Mouse (Mus musculus) large intestine, adult 2 months (tissue): ENCODE data around the gene Snd1. TPM values are rescaled to one million over a fixed set of nuclear protein-coding genes. Genes with fewer than 3 reads are reported as not detected.

Experiments used
- DNase-seq: peaks from one replicate; pipeline ENCODE4 v3.0.0-alpha.2; 2012; ENCODE audit warnings: low read depth, low spot score
- WGBS: fragments of 180-500 bp; shearing (Covaris S2); methylation state at CpG from one replicate; pipeline ENCODE4 v1.1.7; 2018; 5-methylcytosine and 5-hydroxymethylcytosine counted together
- polyA plus RNA-seq: library from polyadenylated mRNA; depleted of rRNA; stranded (reverse); fragments of >200 nt; gene quantifications from 2 replicates; pipeline ENCODE4 v1.2.3, GENCODE M21; 2012

The Snd1 gene
- polyA plus RNA-seq, 1 experiment = 89.7 TPM

GRCm38 (mm10) chr6:28867516-28868251, 392.7 kb downstream of the Snd1 start:
- DNase-seq = peak; percentile 48
- WGBS = 9% methylated on average over 2 of the region's 2 CpGs

- WGBS = 55% methylated on average over 5 of the region's 5 CpGs
- DNase-seq = no peak
Measured at GRCm38 (mm10) chr6:28871725-28872420, 396.9 kb downstream of the Snd1 start.

- 97% methylated on average over 3 of the region's 3 CpGs for WGBS
- DNase-seq = no peak
Measured at GRCm38 (mm10) chr6:28872421-28872795, 397.5 kb downstream of the Snd1 start.

- DNase-seq = no peak
- 69% methylated on average over 11 of the region's 11 CpGs for WGBS
Measured at GRCm38 (mm10) chr6:28874053-28874452, 399.1 kb downstream of the Snd1 start.

- WGBS = 46% methylated on average over 5 of the region's 5 CpGs
Measured at GRCm38 (mm10) chr6:28874759-28875158, 399.8 kb downstream of the Snd1 start.

GRCm38 (mm10) chr6:28875333-28875732, 400.4 kb downstream of the Snd1 start:
- WGBS = 97% methylated on average over 1 of the region's 1 CpGs
- DNase-seq = no peak

More at GRCm38 (mm10) chr6:28874759-28875158, 399.8 kb downstream of the Snd1 start:
- DNase-seq = no peak

- DNase-seq = peak; percentile 57
- 30% methylated on average over 3 of the region's 3 CpGs for WGBS
Measured at GRCm38 (mm10) chr6:28876492-28876891, 401.6 kb downstream of the Snd1 start.

GRCm38 (mm10) chr6:28877945-28878666, 403.2 kb downstream of the Snd1 start:
- 75% methylated on average over 7 of the region's 7 CpGs for WGBS
- no peak for DNase-seq

GRCm38 (mm10) chr6:28879315-28879714, 404.4 kb downstream of the Snd1 start:
- 89% methylated on average over 8 of the region's 8 CpGs for WGBS

GRCm38 (mm10) chr6:28880909-28881308, 406.0 kb downstream of the Snd1 start:
- 87% methylated on average over 4 of the region's 4 CpGs for WGBS
- no peak for DNase-seq

More at GRCm38 (mm10) chr6:28879315-28879714, 404.4 kb downstream of the Snd1 start:
- DNase-seq = no peak

- WGBS = 89% methylated on average over 5 of the region's 5 CpGs
- no peak for DNase-seq
Measured at GRCm38 (mm10) chr6:28883518-28883917, 408.6 kb downstream of the Snd1 start.

GRCm38 (mm10) chr6:28886724-28887440, 411.9 kb downstream of the Snd1 start:
- 82% methylated on average over 7 of the region's 7 CpGs for WGBS
- no peak for DNase-seq

GRCm38 (mm10) chr6:28890426-28890825, 415.5 kb downstream of the Snd1 start:
- 88% methylated on average over 6 of the region's 6 CpGs for WGBS
- no peak for DNase-seq

GRCm38 (mm10) chr6:28891480-28891879, 416.5 kb downstream of the Snd1 start:
- WGBS = 61% methylated on average over 9 of the region's 9 CpGs
- no peak for DNase-seq

GRCm38 (mm10) chr6:28895004-28895515, 420.1 kb downstream of the Snd1 start:
- WGBS = 77% methylated on average over 12 of the region's 12 CpGs
- no peak for DNase-seq

- no peak for DNase-seq
- 76% methylated on average over 6 of the region's 6 CpGs for WGBS
Measured at GRCm38 (mm10) chr6:28895726-28896125, 420.8 kb downstream of the Snd1 start.

GRCm38 (mm10) chr6:28896762-28897320, 421.9 kb downstream of the Snd1 start:
- WGBS = 50% methylated on average over 5 of the region's 5 CpGs

GRCm38 (mm10) chr6:28897326-28898085, 422.6 kb downstream of the Snd1 start:
- no peak for DNase-seq

More at GRCm38 (mm10) chr6:28896762-28897320, 421.9 kb downstream of the Snd1 start:
- DNase-seq = no peak

More at GRCm38 (mm10) chr6:28897326-28898085, 422.6 kb downstream of the Snd1 start:
- 59% methylated on average over 11 of the region's 11 CpGs for WGBS
